Mouse (Mus musculus) ES-E14 (cell line): ENCODE results near the gene Psd4.

Experiments used
- HCFC1 ChIP-seq: IDR thresholded peaks from 2 replicates; pipeline ENCODE4 v1.6.1; 2012; ENCODE audit warnings: low read length, inconsistent platforms, borderline replicate concordance; ENCODE audit not compliant: insufficient read depth
- MAFK ChIP-seq: IDR thresholded peaks from 2 replicates; pipeline ENCODE4 v1.6.1; 2014; ENCODE audit warnings: mild to moderate bottlenecking, low read depth, low read length, inconsistent platforms; ENCODE audit not compliant: insufficient read depth
- ZC3H11A ChIP-seq: IDR thresholded peaks from 2 replicates; pipeline ENCODE4 v1.6.1; 2012; ENCODE audit warnings: low read depth, mild to moderate bottlenecking, inconsistent platforms, low read length, borderline replicate concordance
- ZNF384 ChIP-seq: IDR thresholded peaks from 2 replicates; pipeline ENCODE4 v1.6.1; 2012; ENCODE audit warnings: low read depth, low read length, inconsistent platforms

DNA sequence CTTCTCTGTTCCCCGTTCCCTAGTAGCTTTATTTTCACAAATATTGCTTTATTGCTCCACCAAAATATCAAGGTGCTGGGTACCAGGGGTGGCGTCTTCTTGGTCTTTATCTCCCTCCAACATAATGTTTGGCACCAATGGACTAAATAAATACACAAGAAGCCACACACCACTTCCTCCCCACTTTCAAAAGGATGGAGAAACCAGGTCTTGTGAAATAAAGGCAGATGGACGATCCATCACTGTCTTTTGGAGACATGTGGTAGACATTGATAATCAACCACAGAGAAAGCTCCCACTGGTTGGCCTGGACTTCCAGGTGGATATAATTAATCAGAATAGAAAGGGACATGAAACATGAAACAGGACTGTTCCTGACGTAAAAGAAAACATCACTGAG is 62.4 kb downstream of the Psd4 start:
- no peak for TF ChIP-seq MAFK
- no peak for TF ChIP-seq ZNF384
- no peak for TF ChIP-seq ZC3H11A
- TF ChIP-seq HCFC1, result no peak
